Mouse (Mus musculus): ENCODE results near the gene Notch1. TPM values are rescaled to one million over a fixed set of nuclear protein-coding genes. Genes with fewer than 3 reads are reported as not detected.

Gene Notch1
- polyA plus RNA-seq, 1 experiment from 2014 or later: 2.1 TPM

- no peaks in the 10 kb centered on the region for H3K27me3 ChIP-seq (ENCODE audit: insufficient read depth, low read length)
- H3K9me3 ChIP-seq (ENCODE audit: low read length): no peaks in the 10 kb centered on the region
- no peak overlapping the region for H3K4me2 ChIP-seq (ENCODE audit: low read depth, low read length)
- no peak overlapping the region for H3K4me3 ChIP-seq (ENCODE audit: low read depth, low read length)
- no peak for TF ChIP-seq CTCF (IDR thresholded peaks at IDR 0.05; ENCODE audit: low read depth)
- no peak for TF ChIP-seq EP300 (IDR thresholded peaks at IDR 0.05; ENCODE audit: low read depth)
- peaks cover 72% of the 10 kb centered on the region for H3K36me3 ChIP-seq (replicated peaks; ENCODE audit: insufficient read depth, low read length)
- no peak for DNase-seq
- no peak overlapping the region for H3K9ac ChIP-seq (replicated peaks)
- H3K4me1 ChIP-seq (ENCODE audit: insufficient read depth): peaks cover 14% of the 10 kb centered on the region
- no peak for ATAC-seq
- WGBS (ENCODE audit: insufficient replicate concordance): 70% methylated on average over 3 of the region's 3 CpGs
- no peak overlapping the region for H3K27ac ChIP-seq (ENCODE audit: low read depth)
These were observed 53.5 kb downstream of the Notch1 start for GRCm38 (mm10) chr2:26462980-26463379.

GRCm38 (mm10) chr2:26461667-26462066, 54.8 kb downstream of the Notch1 start:
- no peak for TF ChIP-seq CTCF (IDR thresholded peaks at IDR 0.05; ENCODE audit: low read depth)
- TF ChIP-seq EP300 (IDR thresholded peaks at IDR 0.05; ENCODE audit: low read depth): no peak
- Histone ChIP-seq H3K9me3 (ENCODE audit: low read length) (no peaks in the 10 kb centered on the region), H3K4me2 (ENCODE audit: low read depth, low read length) (no peak overlapping the region), H3K27ac (ENCODE audit: low read depth) (no peak overlapping the region), H3K27me3 (ENCODE audit: insufficient read depth, low read length) (no peaks in the 10 kb centered on the region), H3K4me3 (ENCODE audit: low read depth, low read length) (no peak overlapping the region), H3K9ac (replicated peaks) (no peak overlapping the region), H3K36me3 (replicated peaks; ENCODE audit: insufficient read depth, low read length) (peaks cover 59% of the 10 kb centered on the region), H3K4me1 (ENCODE audit: insufficient read depth) (peaks cover 15% of the 10 kb centered on the region)
- 80% methylated on average over 5 of the region's 5 CpGs for WGBS (ENCODE audit: insufficient replicate concordance)
- ATAC-seq: peak; percentile 22; the same call in 1 of the 2 replicates
- no peak for DNase-seq

- Histone ChIP-seq H3K9me3 (ENCODE audit: low read length) (no peaks in the 10 kb centered on the region), H3K4me3 (ENCODE audit: low read depth, low read length) (no peak overlapping the region), H3K9ac (replicated peaks) (no peak overlapping the region), H3K36me3 (replicated peaks; ENCODE audit: insufficient read depth, low read length) (peaks cover 50% of the 10 kb centered on the region), H3K27me3 (ENCODE audit: insufficient read depth, low read length) (no peaks in the 10 kb centered on the region), H3K27ac (ENCODE audit: low read depth) (no peak overlapping the region), H3K4me1 (ENCODE audit: insufficient read depth) (peaks cover 15% of the 10 kb centered on the region), H3K4me2 (ENCODE audit: low read depth, low read length) (no peak overlapping the region)
- ATAC-seq: no peak
- DNase-seq: no peak
- TF ChIP-seq CTCF (IDR thresholded peaks at IDR 0.05; ENCODE audit: low read depth): no peak
- TF ChIP-seq EP300 (IDR thresholded peaks at IDR 0.05; ENCODE audit: low read depth): no peak
- WGBS (ENCODE audit: insufficient replicate concordance): 80% methylated on average over 13 of the region's 13 CpGs
These were observed 55.6 kb downstream of the Notch1 start for GRCm38 (mm10) chr2:26460837-26461236.

GRCm38 (mm10) chr2:26460097-26460646, 56.3 kb downstream of the Notch1 start:
- H3K36me3 ChIP-seq (replicated peaks; ENCODE audit: insufficient read depth, low read length): peaks cover 47% of the 10 kb centered on the region
- no peak for DNase-seq
- 82% methylated on average over 16 of the region's 16 CpGs for WGBS (ENCODE audit: insufficient replicate concordance)

GRCm38 (mm10) chr2:26459478-26459877, 57.0 kb downstream of the Notch1 start:
- Histone ChIP-seq H3K27me3 (ENCODE audit: insufficient read depth, low read length) (no peaks in the 10 kb centered on the region), H3K9ac (replicated peaks) (no peak overlapping the region), H3K4me2 (ENCODE audit: low read depth, low read length) (no peak overlapping the region), H3K36me3 (replicated peaks; ENCODE audit: insufficient read depth, low read length) (peaks cover 40% of the 10 kb centered on the region), H3K4me3 (ENCODE audit: low read depth, low read length) (no peak overlapping the region), H3K9me3 (ENCODE audit: low read length) (no peaks in the 10 kb centered on the region), H3K4me1 (ENCODE audit: insufficient read depth) (peaks cover 15% of the 10 kb centered on the region), H3K27ac (ENCODE audit: low read depth) (peak overlapping the region; percentile 76; the same call in 1 of the 2 replicates)
- WGBS (ENCODE audit: insufficient replicate concordance): 59% methylated on average over 6 of the region's 6 CpGs
- ATAC-seq (no peak), DNase-seq (no peak)
- no peak for TF ChIP-seq EP300 (IDR thresholded peaks at IDR 0.05; ENCODE audit: low read depth)

More at GRCm38 (mm10) chr2:26460097-26460646, 56.3 kb downstream of the Notch1 start:
- Histone ChIP-seq H3K9me3 (ENCODE audit: low read length) (no peaks in the 10 kb centered on the region), H3K4me3 (ENCODE audit: low read depth, low read length) (no peak overlapping the region), H3K27me3 (ENCODE audit: insufficient read depth, low read length) (no peaks in the 10 kb centered on the region), H3K4me1 (ENCODE audit: insufficient read depth) (peaks cover 15% of the 10 kb centered on the region), H3K27ac (ENCODE audit: low read depth) (no peak overlapping the region), H3K4me2 (ENCODE audit: low read depth, low read length) (no peak overlapping the region), H3K9ac (replicated peaks) (no peak overlapping the region)
- no peak for TF ChIP-seq CTCF (IDR thresholded peaks at IDR 0.05; ENCODE audit: low read depth)
- no peak for TF ChIP-seq EP300 (IDR thresholded peaks at IDR 0.05; ENCODE audit: low read depth)
- no peak for ATAC-seq

- 42% methylated on average over 7 of the region's 7 CpGs for WGBS (ENCODE audit: insufficient replicate concordance)
- peak overlapping the region; percentile 76 for H3K27ac ChIP-seq (ENCODE audit: low read depth)
These were observed 57.9 kb downstream of the Notch1 start for GRCm38 (mm10) chr2:26458402-26459124.

More at GRCm38 (mm10) chr2:26458402-26459124, 57.9 kb downstream of the Notch1 start:
- no peaks in the 10 kb centered on the region for H3K27me3 ChIP-seq (ENCODE audit: insufficient read depth, low read length)
- no peak overlapping the region for H3K4me3 ChIP-seq (ENCODE audit: low read depth, low read length)
- TF ChIP-seq CTCF (IDR thresholded peaks at IDR 0.05; ENCODE audit: low read depth) (no peak), EP300 (IDR thresholded peaks at IDR 0.05; ENCODE audit: low read depth) (peak; percentile 68; the same call in 1 of the 2 replicates)
- ATAC-seq (peak; percentile 84), DNase-seq (peak; percentile 77)
- no peak overlapping the region for H3K4me2 ChIP-seq (ENCODE audit: low read depth, low read length)
- H3K9me3 ChIP-seq (ENCODE audit: low read length): no peaks in the 10 kb centered on the region
- peaks cover 15% of the 10 kb centered on the region for H3K4me1 ChIP-seq (ENCODE audit: insufficient read depth)
- H3K36me3 ChIP-seq (replicated peaks; ENCODE audit: insufficient read depth, low read length): peaks cover 31% of the 10 kb centered on the region
- H3K9ac ChIP-seq (replicated peaks): no peak overlapping the region

Data from liver, postnatal 0 days (tissue).